Mouse (Mus musculus): ENCODE data around the gene Btn2a2. TPM values are rescaled to one million over a fixed set of nuclear protein-coding genes. Genes with fewer than 3 reads are reported as not detected.

Btn2a2 gene
- polyA plus RNA-seq, 1 experiment: not detected

DNA sequence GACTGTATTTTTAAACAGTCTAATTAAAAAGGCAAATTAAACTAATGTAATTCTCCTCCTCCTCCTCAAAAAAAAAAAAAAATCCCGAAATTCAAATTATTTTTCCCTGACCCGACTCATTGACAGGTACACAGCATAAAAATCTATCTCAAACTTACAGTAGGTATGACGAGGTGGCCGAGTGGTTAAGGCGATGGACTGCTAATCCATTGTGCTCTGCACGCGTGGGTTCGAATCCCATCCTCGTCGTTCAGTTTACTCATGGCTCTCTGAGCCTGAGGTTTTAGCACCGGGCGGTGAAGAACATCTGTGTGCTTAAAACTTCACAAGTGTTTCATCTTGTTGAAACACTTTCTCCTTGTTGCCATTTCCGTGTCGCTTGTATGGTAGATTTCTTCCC lies 33.0 kb upstream of the Btn2a2 start:
- no peaks in the 10 kb centered on the region for H3K9me3 ChIP-seq
- TF ChIP-seq GATA1 (IDR thresholded peaks at IDR 0.05; ENCODE audit: borderline replicate concordance, low read length): no peak
- no peak for TF ChIP-seq FLI1 (IDR thresholded peaks at IDR 0.05; ENCODE audit: low read length)
- no peaks in the 10 kb centered on the region for H3K36me3 ChIP-seq (replicated peaks; ENCODE audit: low read length)
- peaks cover 60% of the 10 kb centered on the region for H3K4me1 ChIP-seq
- H3K27me3 ChIP-seq (replicated peaks): no peaks in the 10 kb centered on the region
- peak overlapping the region; percentile 80 for H3K4me3 ChIP-seq (replicated peaks)

DNA sequence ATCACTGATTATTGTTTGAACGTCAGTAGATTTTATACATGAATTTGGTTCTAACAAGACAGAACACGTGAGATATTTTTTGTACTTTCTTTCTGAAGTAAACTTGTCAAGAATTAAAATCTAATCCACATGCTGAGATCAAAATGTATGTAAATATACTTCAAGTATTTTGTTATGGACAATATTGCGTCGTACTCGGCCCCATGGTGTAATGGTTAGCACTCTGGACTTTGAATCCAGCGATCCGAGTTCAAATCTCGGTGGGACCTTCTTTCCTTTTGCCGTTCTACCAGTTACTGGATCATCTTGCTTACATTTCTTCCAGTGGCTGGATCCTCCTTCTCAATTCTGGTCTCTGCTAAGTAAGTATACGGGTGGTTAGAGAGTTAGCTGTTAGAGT lies 30.8 kb upstream of the Btn2a2 start:
- TF ChIP-seq FLI1 (IDR thresholded peaks at IDR 0.05; ENCODE audit: low read length): no peak
- TF ChIP-seq GATA1 (IDR thresholded peaks at IDR 0.05; ENCODE audit: borderline replicate concordance, low read length): no peak
- Histone ChIP-seq H3K4me1 (peaks cover 52% of the 10 kb centered on the region), H3K4me3 (replicated peaks) (peak overlapping the region; percentile 89), H3K27me3 (replicated peaks) (no peaks in the 10 kb centered on the region), H3K9me3 (no peaks in the 10 kb centered on the region), H3K36me3 (replicated peaks; ENCODE audit: low read length) (no peaks in the 10 kb centered on the region)

DNA sequence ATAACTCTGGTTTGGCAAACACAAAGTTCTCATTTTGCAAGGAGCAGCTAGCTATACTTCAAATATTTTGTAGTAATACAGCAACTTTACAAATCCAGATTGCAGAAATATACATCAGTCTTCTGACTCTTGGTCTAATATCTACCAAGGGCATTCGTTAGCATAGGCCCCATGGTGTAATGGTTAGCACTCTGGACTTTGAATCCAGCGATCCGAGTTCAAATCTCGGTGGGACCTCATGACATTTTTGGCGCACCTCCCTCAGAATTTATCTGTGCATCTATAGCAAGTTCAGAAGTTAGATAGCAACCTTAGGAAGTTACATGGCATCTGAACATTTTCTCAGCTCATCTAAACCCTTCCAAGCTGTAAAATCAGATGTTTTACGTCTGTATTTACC lies 30.2 kb upstream of the Btn2a2 start:
- Histone ChIP-seq H3K4me3 (replicated peaks) (peak overlapping the region; percentile 89), H3K36me3 (replicated peaks; ENCODE audit: low read length) (no peaks in the 10 kb centered on the region), H3K27me3 (replicated peaks) (no peaks in the 10 kb centered on the region), H3K9me3 (no peaks in the 10 kb centered on the region), H3K4me1 (peaks cover 47% of the 10 kb centered on the region)
- TF ChIP-seq FLI1 (IDR thresholded peaks at IDR 0.05; ENCODE audit: low read length): no peak
- no peak; the same call in 2 of the 3 replicates for TF ChIP-seq GATA1 (IDR thresholded peaks at IDR 0.05; ENCODE audit: borderline replicate concordance, low read length)

DNA sequence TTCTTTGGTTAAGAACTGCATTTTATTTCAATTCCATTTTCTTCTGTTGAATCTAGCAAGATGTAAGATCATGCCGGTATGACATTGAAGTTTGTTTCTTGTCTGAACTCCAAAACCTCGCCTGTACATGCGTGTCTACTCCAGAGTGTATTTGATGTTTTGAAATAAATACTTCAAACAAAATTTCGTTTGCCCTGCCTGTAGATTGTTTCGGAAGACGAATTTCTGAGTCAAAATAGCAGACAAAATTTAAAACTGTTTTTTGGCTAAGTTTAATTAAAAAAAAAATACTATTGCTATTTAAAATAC lies 29.6 kb upstream of the Btn2a2 start:
- Histone ChIP-seq H3K36me3 (replicated peaks; ENCODE audit: low read length) (no peaks in the 10 kb centered on the region), H3K9me3 (no peaks in the 10 kb centered on the region), H3K4me1 (peaks cover 42% of the 10 kb centered on the region), H3K4me3 (replicated peaks) (peak overlapping the region; percentile 89), H3K27me3 (replicated peaks) (no peaks in the 10 kb centered on the region)
- no peak for TF ChIP-seq GATA1 (IDR thresholded peaks at IDR 0.05; ENCODE audit: borderline replicate concordance, low read length)
- no peak for TF ChIP-seq FLI1 (IDR thresholded peaks at IDR 0.05; ENCODE audit: low read length)

DNA sequence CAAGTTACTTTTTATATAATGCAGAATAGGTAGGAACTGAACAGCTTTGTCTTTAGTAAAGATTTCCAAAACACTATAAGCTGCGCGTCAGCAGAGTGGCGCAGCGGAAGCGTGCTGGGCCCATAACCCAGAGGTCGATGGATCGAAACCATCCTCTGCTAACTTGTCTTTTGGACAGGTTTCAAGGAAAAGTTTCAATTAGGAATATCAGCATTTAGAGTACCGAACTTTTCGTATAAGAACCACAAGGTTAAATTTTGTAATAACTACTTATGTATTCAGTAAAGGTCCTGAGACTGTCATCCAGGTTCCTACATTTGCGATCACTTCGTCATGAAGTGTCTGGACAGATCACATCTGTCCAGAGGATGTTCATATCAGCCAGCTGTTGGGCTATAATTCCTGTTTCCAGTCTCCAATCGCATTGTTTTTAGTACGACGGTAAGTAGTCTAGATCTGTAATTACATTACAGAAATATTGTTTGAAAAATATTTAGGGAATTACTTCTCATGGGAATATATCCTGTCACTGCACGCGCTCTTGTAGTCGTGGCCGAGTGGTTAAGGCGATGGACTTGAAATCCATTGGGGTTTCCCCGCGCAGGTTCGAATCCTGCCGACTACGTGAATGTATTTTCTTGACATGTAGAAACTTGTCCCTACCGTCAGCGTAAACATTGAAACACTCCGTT lies 29.1 kb upstream of the Btn2a2 start:
- TF ChIP-seq GATA1 (IDR thresholded peaks at IDR 0.05; ENCODE audit: borderline replicate concordance, low read length) (no peak), FLI1 (IDR thresholded peaks at IDR 0.05; ENCODE audit: low read length) (no peak)

DNA sequence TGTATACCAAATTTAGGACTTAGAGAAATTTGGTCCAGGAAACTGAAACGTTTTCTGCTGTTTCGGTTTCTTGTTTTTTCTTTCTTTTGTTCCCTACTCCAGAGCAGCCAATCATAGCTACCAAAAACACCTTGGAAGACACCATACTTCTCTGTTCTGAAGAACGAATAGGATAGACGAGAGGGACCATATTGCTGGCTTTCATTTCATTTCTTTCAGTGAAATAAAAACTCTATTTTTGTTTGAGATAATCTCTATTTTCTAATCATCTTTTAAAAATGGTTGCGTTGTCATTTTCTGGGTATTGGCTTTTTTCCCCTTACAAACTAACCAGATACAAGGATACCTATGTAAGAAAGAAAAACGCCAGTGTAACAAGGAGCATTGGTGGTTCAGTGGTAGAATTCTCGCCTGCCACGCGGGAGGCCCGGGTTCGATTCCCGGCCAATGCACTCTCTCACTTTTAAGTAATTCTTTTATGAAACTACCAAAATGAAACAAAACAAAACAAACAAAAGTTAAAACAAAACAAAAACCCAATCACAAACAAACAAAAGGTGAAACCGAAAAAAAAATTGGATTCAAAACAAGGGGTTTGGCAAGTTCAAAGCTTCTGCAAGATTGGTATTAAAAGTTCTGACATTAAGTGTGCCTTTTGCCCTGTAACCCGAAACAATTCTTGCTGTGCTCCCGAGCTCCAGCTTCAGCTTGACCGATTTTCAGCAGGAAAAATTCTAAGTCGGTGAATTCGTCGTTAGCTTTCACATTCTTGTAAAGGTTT lies 28.4 kb upstream of the Btn2a2 start:
- Histone ChIP-seq H3K27me3 (replicated peaks) (no peaks in the 10 kb centered on the region), H3K4me1 (peaks cover 34% of the 10 kb centered on the region), H3K9me3 (no peaks in the 10 kb centered on the region), H3K36me3 (replicated peaks; ENCODE audit: low read length) (no peaks in the 10 kb centered on the region), H3K4me3 (replicated peaks) (peak overlapping the region; percentile 89)
- TF ChIP-seq FLI1 (IDR thresholded peaks at IDR 0.05; ENCODE audit: low read length) (no peak), GATA1 (IDR thresholded peaks at IDR 0.05; ENCODE audit: borderline replicate concordance, low read length) (no peak)

More for the DNA sequence above, 29.1 kb upstream of the Btn2a2 start:
- Histone ChIP-seq H3K4me1 (peaks cover 41% of the 10 kb centered on the region), H3K4me3 (replicated peaks) (peak overlapping the region; percentile 89), H3K36me3 (replicated peaks; ENCODE audit: low read length) (no peaks in the 10 kb centered on the region), H3K9me3 (no peaks in the 10 kb centered on the region), H3K27me3 (replicated peaks) (no peaks in the 10 kb centered on the region)

DNA sequence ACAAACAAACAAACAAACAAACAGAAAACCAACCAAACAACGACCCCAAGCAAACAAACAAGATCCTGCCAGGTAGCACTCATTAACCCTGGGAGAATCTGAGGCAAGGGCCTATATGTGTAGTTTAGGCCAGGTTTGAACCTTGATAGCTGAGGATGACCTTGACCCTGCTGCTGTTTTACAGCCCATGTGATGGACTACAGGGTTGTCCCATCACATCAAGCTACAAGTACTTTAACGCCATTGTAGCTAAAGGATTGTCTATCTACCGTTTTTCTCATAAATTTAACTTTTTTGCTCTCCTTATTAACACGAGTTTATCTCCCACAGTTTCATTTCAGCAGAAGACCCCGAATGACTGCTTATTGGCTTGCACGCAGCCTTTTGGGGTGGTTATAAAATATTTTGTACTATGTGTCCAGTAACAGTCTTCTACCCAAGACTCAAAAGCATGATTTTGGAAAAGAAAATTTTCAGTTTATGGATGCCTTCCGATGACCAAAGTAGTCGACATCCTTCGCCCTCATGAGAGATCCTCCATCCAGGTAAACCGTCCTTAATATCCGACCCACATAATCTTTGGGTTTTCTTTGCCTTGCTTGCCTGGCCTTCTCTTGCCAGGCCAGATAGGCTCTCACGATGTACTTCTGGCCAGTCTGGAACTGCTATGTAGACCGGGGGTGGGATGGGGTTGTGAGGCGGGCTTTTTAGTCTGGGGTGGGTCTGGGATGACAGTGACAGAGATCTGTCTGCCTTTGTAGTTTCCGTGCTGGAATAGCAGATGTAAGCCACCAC lies 27.4 kb upstream of the Btn2a2 start:
- Histone ChIP-seq H3K27me3 (replicated peaks) (no peaks in the 10 kb centered on the region), H3K4me3 (replicated peaks) (peak overlapping the region; percentile 44), H3K4me1 (peaks cover 29% of the 10 kb centered on the region), H3K9me3 (no peaks in the 10 kb centered on the region), H3K36me3 (replicated peaks; ENCODE audit: low read length) (no peaks in the 10 kb centered on the region)
- TF ChIP-seq FLI1 (IDR thresholded peaks at IDR 0.05; ENCODE audit: low read length): no peak
- no peak for TF ChIP-seq GATA1 (IDR thresholded peaks at IDR 0.05; ENCODE audit: borderline replicate concordance, low read length)

DNA sequence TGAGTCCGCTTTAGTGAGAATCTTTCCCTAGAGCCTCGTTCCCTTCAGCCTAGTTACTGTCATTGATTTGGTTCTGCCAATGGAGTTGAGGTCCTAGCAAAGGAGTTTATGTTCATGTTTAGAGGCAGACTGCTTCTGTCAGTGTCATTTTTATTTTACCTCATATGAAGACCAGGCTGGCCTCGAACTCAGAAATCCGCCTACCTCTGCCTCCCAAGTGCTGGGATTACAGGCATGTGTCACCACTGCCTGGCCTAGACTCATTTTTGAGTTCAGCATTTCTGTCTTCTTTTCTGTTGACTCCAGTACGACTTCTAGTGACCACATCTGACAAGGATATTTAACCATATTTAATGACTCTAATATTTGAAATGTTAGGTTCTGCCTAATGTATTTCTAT lies 26.6 kb upstream of the Btn2a2 start:
- H3K4me3 ChIP-seq (replicated peaks): no peak overlapping the region
- H3K27me3 ChIP-seq (replicated peaks): peaks cover 2% of the 10 kb centered on the region
- no peak for TF ChIP-seq FLI1 (IDR thresholded peaks at IDR 0.05; ENCODE audit: low read length)
- TF ChIP-seq GATA1 (IDR thresholded peaks at IDR 0.05; ENCODE audit: borderline replicate concordance, low read length): no peak
- no peaks in the 10 kb centered on the region for H3K9me3 ChIP-seq
- H3K36me3 ChIP-seq (replicated peaks; ENCODE audit: low read length): no peaks in the 10 kb centered on the region
- peaks cover 24% of the 10 kb centered on the region for H3K4me1 ChIP-seq

DNA sequence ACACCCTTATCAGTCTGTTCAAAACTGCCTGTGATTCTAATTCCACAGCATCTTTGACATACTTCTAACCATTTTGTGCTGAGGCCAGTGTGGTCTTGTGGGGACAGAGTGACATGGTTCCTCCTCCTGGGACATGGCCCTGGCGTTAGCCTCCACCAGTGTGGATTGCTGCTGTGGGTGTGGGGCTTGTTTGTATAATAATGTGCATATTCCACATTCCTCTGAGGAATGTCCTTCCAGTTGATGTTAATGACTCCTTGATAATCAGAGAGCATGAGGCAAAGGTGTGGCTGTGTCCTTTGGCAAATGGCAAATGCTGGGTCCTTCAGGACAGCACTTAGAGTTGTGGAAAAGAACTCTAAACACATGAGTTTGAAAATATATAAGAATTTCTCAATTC lies 24.9 kb upstream of the Btn2a2 start:
- Histone ChIP-seq H3K4me3 (replicated peaks) (no peak overlapping the region), H3K27me3 (replicated peaks) (peaks cover 2% of the 10 kb centered on the region), H3K9me3 (no peaks in the 10 kb centered on the region), H3K36me3 (replicated peaks; ENCODE audit: low read length) (no peaks in the 10 kb centered on the region), H3K4me1 (peaks cover 19% of the 10 kb centered on the region)
- TF ChIP-seq FLI1 (IDR thresholded peaks at IDR 0.05; ENCODE audit: low read length) (no peak), GATA1 (IDR thresholded peaks at IDR 0.05; ENCODE audit: borderline replicate concordance, low read length) (no peak)

Data from megakaryocyte, embryonic 14.5 days (primary cell).